Mouse (Mus musculus) gastrocnemius, adult 18-20 months (tissue): ENCODE measurements at regions not wholly inside any gene's neighbourhood (a gene's known extent, or its start where the extent isn't known, plus 50 kb on each side); places are given as distances from the start of the nearest gene placed in this dataset.

Experiments
- DNase-seq: peaks from one replicate; pipeline ENCODE4 v3.0.0; 2021; ENCODE audit warnings: low spot score

DNA sequence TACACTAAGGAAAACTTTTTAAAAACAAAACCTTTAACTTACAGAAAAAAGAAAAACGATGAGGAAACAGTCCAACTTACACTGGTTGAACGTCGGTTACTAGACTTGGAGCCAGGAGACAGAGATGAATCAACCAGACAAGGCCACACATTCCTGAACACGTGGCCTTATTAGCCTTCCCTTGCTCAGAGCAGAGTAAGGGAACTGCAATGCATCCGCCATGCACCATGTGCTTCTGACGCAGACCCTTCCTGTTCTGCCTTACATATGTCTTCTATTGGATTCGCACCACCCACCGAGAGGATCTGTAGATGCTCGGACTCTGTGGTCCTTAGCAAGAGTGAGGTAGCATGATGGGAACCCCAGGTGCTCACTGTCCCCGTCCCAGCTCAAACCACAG lies 336.2 kb upstream of the Zfp637 start:
- no peak for DNase-seq

DNA sequence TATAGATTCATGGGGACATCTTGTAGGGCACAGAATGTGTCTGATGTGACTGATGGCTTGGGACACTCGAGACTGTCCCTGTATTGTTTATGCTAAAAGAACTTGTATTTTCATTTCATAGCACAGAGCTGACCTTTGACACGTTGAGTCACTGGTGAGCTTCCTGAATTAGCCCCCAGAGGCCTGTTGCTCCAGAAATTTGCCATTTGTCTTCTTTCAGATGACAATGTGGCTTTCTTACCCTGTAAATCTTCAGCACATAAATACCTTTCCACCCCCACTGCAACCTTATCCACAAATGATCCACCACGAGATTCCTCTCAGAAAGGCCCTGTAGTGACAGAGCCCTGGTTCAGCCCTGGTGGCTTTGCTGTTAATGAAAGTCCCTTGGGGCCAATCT lies 335.5 kb upstream of the Zfp637 start:
- DNase-seq = no peak

- no peak for DNase-seq
Measured at GRCm38 (mm10) chr6:117506619-117507018, 334.4 kb upstream of the Zfp637 start.

DNA sequence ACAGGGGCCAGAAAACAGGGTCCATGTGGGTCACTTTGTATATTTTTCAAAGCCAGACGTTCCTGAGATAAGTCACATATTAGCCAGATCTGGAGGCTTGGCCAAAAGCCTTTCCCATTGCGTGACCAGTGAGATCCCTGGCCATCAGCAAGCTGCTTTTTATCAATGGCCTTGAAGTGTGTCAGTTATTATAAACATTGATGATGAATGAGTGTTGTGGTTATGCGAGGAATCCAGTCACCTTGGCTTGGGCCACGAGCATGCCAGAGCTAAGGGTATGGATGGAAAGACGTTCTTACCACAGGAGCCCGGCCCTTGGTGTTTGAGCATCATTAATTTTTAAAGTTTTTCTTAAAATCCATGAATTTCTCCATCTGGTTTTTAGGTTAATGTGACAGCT lies 332.1 kb upstream of the Zfp637 start:
- DNase-seq = no peak

DNA sequence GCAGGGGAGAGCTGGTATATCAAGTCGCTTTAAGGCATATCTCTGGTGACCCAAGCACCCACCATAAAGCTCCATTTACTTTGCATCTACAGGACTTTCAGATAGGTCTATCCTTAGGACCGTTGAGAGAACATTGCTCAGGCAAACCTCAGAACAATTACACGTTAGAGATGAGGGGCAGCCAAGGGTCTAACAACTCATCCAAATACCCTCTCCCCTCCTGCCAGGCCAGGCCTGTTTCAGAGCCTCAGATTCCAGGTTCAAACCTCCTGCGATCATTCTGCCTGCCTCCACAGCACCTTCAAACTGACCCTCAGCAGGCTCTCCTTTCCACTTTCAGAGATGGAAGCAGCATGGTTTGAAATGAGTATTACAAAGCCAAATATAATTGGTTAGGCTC lies 331.0 kb upstream of the Zfp637 start:
- no peak for DNase-seq

DNA sequence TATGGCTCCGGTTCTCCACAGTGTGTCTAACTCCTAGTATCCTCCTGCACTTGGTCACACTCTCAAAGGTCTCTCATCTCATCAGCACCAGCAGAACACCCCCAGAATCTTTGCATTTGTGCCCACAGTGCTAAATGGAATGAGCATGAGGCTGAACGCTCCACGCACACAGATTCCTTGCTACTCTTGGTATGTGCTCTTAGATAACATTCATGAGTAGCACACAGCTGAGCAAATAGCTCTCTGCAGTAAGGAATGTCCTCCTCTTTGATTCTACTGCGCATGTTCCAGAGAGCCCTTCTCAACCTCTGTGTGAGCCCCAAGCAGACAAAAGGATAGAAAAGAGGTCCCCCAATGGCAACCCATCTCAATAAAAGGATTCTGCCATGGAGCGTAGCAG lies 326.1 kb upstream of the Zfp637 start:
- DNase-seq = no peak

DNA sequence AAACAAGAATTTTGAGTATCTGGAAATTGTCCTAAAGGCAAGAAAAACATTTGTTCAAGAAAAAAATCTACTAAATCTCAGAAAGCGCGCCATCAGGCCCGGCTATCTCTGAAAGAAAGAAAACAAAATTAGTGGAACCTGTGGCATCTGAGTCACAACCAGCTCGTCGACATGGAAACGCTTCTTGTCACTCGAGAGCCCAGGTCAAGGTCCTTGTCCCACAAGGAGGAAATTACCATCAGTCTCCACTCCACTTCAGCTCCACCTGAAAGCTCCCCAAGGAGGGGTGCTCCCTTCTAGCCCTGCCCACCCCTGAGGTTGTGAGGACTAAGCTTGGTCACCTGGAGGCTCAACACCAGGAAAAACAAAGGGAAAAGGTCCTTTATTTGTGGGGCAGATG lies 324.1 kb upstream of the Zfp637 start:
- no peak for DNase-seq

DNA sequence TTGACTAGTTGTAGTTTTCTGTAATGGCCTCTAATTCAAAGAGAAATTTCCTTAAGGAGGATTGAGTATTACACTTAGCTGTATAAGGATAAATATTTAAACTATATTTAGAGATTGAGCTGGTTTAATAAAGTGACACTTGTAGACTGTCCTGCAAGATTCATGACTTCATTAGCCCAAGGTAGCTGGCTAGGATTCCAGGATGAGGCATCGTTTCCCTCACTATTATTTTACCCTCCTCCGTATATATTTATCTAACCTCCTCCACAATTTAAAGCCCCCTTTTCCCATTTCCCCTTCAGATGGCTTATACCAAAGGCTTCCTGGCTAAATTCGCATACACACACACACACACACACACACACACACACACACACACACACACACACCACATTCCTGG lies 322.0 kb upstream of the Zfp637 start:
- no peak for DNase-seq

DNA sequence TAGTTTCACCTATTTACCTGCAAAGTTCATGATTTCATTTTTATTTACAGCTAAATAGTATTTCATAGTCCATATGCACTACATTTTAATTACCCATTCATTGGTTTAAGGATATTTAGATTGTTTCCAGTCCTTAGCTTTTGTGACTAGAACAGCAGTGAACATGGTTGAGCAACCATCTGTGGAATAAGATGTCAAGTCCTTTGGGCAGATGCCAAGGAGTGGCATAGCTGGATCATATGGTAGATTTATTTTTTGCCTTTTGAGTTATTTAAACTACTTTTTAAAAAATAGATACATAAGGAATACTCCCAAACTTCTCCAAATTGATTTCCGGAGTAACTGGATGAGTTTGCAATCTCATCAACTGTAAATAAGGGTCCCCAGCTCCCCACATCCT lies 321.5 kb upstream of the Zfp637 start:
- no peak for DNase-seq

- no peak for DNase-seq
Measured at GRCm38 (mm10) chr6:117526161-117526935, 314.6 kb upstream of the Zfp637 start.

DNA sequence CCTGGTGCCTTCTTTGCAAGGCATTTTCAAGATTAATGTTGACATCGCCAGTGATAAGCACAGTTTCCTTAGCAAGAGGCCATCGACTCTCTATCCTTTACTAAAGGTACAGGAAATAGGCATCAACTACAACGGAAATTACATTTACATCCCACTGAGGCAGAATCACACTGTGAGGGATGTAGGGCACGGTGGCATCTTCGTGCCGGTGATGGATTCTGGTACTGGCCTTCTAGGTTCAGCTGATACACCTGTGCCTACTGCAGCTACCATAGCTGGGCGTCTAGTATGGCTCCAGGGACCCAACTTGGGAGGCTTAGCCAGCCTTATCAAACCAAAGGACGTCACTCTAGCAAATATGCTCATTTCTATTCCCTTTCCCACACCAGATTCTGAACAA lies 313.5 kb upstream of the Zfp637 start:
- DNase-seq = no peak

DNA sequence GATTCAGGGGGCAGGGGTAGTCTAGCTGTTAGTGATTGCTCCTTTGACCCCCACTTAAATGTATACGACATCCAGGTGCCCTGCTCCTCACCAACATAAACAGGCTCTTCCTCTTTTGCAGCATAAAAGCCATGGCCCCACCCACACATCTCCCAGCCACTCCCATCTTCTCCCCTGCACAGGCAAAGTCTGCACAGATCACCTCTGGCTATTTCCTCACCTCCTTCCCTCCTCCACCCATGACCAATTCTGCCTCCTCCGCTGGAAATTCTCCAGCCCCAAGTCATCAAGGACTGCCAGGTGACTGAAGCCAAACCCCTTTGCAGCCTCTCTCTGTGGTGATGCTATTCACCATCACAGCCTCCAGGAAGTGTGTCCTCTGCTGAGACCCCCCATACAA lies 306.8 kb upstream of the Zfp637 start:
- DNase-seq = no peak

- no peak for DNase-seq
Measured at GRCm38 (mm10) chr6:117534991-117535390, 306.0 kb upstream of the Zfp637 start.

DNA sequence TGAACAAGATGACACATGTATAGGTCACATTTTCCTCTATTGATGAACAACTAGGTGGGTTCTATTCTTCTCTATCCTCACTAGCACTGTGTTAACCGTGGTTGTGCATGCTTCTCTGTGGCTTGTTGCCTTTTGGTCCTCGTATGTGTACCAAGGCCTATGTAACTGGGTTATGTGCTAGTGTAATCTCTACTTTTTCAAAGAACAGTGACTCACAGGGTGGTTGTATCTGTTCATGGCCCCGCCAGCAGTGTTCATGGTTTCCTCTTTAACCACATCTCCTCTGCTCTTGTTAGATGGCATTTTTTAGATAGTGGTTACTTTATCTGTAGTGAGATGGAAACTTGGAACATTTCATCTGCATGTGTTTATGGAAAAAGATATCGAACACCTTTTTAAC lies 304.9 kb upstream of the Zfp637 start:
- DNase-seq = no peak

- DNase-seq = no peak
Measured at GRCm38 (mm10) chr6:117542431-117542830, 298.5 kb upstream of the Zfp637 start.

DNA sequence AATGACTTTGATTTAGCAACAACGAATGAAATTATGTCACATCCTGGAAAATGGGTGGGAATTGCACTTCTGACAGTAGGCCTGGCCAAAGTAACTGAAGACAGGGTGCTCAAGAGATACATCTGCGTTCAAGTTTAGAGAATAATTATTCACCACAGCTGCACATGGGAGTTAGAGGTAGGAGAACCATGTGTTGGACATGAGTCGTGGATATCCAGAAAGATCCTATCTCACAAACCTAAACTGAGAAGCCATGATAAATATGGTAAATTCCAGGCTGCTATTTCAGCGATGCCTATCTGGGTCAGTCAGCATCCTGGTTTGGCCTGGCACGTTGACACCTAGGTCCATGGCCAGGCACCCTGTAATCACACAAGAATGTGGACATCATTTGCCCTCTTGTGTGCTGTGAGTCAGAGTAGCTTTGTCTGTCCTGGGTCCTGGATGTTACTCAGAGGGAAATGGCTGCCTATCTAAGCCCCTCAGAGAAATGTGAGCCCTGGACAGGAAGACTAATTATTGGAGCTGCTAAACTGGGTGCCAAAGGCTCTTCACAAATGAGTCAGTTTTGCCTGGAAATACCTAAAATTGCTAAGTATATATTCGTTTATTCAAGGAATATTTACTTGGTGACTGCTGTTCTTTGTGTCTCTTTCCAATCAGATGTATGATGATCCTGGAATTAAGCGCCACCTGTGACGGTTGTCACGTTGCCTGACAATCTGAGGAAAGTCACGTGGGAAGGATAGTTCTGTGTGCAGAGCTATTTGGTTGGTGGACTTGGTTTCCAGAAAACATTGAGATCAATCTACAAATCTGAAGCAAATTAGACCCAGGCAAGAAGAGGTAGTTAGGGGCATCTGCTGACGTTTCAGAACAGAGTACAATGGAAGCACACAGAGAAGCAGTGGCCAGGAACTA lies 296.4 kb upstream of the Zfp637 start:
- DNase-seq = no peak

GRCm38 (mm10) chr6:117550930-117551329 lies 290.1 kb upstream of the Zfp637 start:
- DNase-seq = no peak

DNA sequence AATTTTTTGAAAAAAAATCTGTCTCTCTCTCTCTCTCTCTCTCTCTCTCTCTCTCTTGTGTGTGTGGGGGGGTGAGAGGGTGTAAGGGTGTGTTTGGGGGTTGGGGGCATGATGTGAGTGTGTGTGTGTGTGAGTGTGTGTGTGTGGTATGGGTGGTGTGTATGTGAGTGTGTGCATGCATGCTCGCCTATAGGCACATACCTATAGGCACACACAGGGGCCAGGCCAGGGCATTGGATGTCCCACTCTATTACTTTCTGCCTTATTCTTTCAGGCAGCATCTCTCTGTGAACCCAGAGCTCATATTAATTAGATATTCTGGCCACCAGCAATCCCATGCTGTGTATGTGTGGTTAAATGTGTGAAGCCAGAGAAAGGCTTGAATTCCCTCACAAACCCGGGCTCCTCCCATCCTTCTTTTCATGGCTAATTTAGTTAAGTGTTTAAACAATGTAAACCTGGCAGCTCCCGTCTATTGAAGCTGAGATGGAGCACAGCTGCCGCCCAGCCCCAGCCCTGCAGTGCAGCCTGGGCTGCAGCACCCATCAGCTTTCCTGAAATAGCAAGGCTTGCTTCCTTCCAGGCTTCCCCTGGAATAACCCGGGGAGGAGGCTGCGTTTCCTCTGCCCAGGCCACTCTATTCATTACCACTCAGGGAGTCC lies 288.8 kb upstream of the Zfp637 start:
- DNase-seq = peak; percentile 13

DNA sequence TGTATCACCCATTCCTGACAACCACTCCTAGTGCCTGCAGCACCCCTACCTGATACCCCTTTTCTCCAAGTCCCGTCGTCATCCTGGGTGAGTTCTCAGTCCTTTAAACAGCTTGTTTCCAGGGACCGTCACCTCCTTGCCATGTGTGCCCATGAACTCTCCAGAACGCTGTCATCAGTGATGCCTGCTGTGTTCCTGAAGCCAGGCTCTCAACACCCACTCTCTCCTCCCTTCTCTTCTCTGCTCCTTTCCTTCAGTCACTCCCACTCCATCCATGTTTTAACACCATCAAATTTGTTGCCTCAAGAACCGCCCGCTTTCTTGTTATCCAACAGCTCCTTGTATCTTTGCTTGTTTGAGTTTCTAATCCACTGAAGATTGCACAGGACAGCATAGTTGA lies 277.8 kb upstream of the Zfp637 start:
- DNase-seq = no peak

- DNase-seq = no peak
Measured at GRCm38 (mm10) chr6:117563704-117564103, 277.3 kb upstream of the Zfp637 start.

GRCm38 (mm10) chr6:117566786-117567185 lies 274.2 kb upstream of the Zfp637 start:
- no peak for DNase-seq

DNA sequence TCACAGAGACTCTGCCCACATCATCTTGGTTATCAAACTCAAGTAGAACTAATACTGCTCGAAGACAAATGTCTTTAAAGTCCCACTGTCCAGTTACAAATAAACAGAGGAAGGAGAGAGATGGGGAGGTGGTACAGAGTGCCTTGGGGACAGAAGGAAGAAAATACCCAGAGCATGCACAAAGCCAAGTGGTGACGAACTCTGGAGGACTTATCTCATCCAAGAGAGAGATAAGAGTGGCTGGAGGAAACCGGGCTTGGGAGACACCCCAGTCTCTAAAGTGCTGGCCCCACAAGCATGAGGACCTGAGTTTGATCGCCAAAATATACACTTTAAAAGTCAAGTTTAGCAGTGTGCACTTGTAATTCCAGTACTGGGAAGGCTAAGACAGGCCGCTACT lies 273.3 kb upstream of the Zfp637 start:
- DNase-seq = no peak
